Mouse (Mus musculus): ENCODE measurements at regions not wholly inside any gene's neighbourhood (a gene's known extent, or its start where the extent isn't known, plus 50 kb on each side); places are given as distances from the start of the nearest gene placed in this dataset.

DNA sequence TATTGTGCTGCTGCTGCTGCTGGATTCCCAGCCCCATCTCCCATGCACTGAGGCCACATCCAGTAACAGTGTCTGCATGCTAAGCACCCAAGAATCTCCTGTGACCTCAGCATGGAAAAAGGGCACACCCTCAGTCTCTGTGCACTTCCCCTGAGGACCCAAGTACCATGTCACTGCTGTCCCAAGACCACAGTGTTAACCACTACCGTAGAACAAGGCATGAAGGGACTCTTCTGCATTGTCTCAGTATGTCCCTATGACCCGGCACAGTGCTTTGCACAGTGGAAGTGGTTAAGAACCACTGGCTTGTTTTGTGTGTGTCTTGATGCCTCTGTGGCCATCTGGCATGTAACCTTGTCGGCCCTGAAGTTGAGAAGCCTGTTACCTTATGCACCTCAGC, 220.6 kb upstream of the Six2 start:
- Histone ChIP-seq H3K27ac (replicated peaks) (no peak overlapping the region), H3K4me3 (no peak overlapping the region), H3K4me2 (no peak overlapping the region), H3K9ac (no peak overlapping the region), H3K9me3 (no peaks in the 10 kb centered on the region), H3K4me1 (replicated peaks) (no peaks in the 10 kb centered on the region), H3K27me3 (no peaks in the 10 kb centered on the region), H3K36me3 (no peaks in the 10 kb centered on the region)
- no peak for ATAC-seq (ENCODE audit: low FRiP score, low read depth)
- WGBS: 87% methylated on average over 3 of the region's 3 CpGs

DNA sequence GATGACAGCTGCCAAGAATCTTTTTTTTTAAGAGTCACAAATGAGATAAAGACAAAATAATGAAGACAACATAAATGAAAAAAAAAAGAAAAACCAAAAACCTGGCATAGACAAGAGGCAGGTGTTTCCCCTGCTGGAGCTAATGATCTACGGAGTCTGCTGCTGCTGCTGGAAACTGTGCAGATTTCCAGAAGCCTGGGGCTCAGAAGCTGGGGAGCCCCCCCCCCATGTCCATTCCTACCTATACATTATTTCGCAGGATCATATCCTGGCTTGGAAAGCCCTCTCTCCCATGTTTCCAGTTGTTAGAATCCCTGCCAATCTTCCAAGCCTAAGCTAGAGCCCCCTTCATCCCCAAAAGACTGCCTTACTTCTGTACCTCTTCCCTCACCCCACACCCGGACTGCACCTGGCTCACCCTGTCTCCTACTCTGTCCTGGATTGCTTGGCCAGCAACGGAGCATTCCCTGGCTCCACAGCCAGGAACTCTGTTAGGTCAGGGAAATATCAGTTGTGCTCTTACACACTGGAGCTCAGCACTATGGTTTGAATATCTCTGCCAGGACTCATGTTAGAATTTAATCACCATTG, 218.6 kb upstream of the Six2 start:
- Histone ChIP-seq H3K4me1 (replicated peaks) (no peaks in the 10 kb centered on the region), H3K27me3 (no peaks in the 10 kb centered on the region), H3K9me3 (no peaks in the 10 kb centered on the region), H3K9ac (no peak overlapping the region), H3K4me3 (no peak overlapping the region), H3K36me3 (no peaks in the 10 kb centered on the region), H3K27ac (replicated peaks) (no peak overlapping the region), H3K4me2 (no peak overlapping the region)
- no peak for ATAC-seq (ENCODE audit: low FRiP score, low read depth)
- 71% methylated on average over 4 of the region's 4 CpGs for WGBS

DNA sequence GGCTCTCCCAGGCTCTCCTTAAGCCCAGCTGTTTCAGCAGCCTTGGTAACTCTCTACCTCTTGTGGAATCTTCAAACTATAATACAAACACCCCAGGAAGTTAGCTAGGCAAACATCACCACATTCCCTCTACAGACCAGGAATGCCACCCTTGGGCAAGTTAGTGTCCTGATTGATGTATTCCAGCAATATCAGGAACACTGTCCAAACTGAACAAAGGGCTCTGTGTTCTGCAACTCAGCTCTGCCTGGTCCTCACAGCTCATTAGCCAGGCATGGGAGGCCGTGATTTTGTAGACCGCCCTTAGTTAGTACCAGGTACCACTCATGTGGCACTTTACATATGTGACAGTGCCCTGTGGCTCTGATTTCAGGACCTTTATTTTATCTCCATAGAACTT, 214.5 kb upstream of the Six2 start:
- no peaks in the 10 kb centered on the region for H3K36me3 ChIP-seq
- H3K4me2 ChIP-seq: no peak overlapping the region
- no peak overlapping the region for H3K27ac ChIP-seq (replicated peaks)
- H3K4me1 ChIP-seq (replicated peaks): no peaks in the 10 kb centered on the region
- H3K9me3 ChIP-seq: no peaks in the 10 kb centered on the region
- no peaks in the 10 kb centered on the region for H3K27me3 ChIP-seq
- ATAC-seq (ENCODE audit: low FRiP score, low read depth): no peak
- 65% methylated on average over 2 of the region's 2 CpGs for WGBS
- H3K9ac ChIP-seq: no peak overlapping the region
- H3K4me3 ChIP-seq: no peak overlapping the region

DNA sequence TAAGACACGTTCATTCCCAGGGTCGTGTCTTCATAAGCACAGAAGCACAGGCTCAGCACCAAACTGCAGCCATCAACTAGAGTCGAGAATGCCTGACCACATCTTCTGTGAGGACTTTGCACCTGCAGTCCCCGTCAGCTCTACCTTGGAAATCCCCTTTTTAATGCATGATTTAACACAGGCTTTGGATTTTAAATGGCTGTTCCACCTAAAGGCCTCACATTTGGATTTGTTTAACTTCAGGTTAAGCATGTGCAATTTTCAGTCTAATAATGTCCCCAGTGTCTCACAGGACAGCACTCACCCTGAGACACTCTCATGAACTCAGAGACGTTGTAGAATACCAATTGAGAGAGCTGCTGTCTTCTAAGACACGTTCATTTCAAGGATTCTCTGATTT, 211.0 kb upstream of the Six2 start:
- WGBS: 78% methylated on average over 6 of the region's 6 CpGs
- Histone ChIP-seq H3K36me3 (no peaks in the 10 kb centered on the region), H3K4me3 (no peak overlapping the region)

DNA sequence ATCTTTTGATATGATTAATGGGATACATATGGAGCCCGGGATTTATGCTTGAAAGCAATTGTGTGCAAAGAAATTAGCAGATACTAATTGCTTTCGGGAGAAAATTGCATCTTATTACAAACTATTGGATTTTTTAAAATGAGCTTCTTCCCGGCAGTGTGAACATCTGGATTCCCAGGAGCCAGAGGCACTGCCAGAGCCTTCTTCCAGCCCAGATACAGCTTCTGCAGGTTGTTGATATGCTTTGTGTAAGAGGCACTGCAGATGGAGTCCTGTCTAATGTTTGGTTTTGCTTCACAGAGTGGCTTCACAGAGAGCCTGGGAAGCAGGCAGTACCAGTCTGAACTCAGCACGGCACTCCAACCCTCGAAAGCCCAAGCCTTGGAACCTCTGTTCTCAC, 207.9 kb upstream of the Six2 start:
- Histone ChIP-seq H3K4me2 (no peak overlapping the region), H3K36me3 (no peaks in the 10 kb centered on the region), H3K9me3 (no peaks in the 10 kb centered on the region), H3K27ac (replicated peaks) (peak overlapping the region; percentile 18; the same call in 1 of the 2 replicates), H3K9ac (no peak overlapping the region), H3K4me1 (replicated peaks) (no peaks in the 10 kb centered on the region), H3K27me3 (no peaks in the 10 kb centered on the region), H3K4me3 (no peak overlapping the region)
- ATAC-seq (ENCODE audit: low FRiP score, low read depth): 0 out of 2 replicates have a peak, but pooled peaks have one; percentile 19
- WGBS: 59% methylated on average over 5 of the region's 5 CpGs

More for the DNA sequence above, 211.0 kb upstream of the Six2 start:
- Histone ChIP-seq H3K27ac (replicated peaks) (no peak overlapping the region), H3K27me3 (no peaks in the 10 kb centered on the region), H3K9me3 (no peaks in the 10 kb centered on the region), H3K4me2 (no peak overlapping the region), H3K9ac (no peak overlapping the region), H3K4me1 (replicated peaks) (no peaks in the 10 kb centered on the region)
- no peak for ATAC-seq (ENCODE audit: low FRiP score, low read depth)

DNA sequence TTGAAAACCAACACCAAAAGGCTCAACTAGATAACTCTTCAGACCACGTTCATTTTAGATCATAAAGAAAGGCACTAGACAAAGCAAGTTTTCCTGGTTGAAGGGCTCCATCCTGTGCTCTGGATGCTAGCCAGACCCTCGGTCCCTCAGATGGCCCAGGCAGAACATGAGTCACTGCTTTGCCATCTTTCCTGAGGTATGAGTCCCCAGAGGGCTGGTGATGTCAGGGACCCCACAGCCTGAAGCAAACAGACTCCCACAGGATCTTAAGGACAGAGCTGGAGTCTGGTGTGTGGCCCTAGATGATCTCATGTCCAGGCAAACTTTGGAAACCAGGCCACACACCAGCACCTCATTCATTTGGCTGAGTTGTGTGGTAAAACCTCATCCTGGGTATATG, 203.2 kb upstream of the Six2 start:
- 68% methylated on average over 2 of the region's 2 CpGs for WGBS
- Histone ChIP-seq H3K36me3 (no peaks in the 10 kb centered on the region), H3K4me1 (replicated peaks) (no peaks in the 10 kb centered on the region), H3K27me3 (no peaks in the 10 kb centered on the region), H3K9ac (no peak overlapping the region), H3K27ac (replicated peaks) (no peak overlapping the region), H3K4me2 (no peak overlapping the region), H3K9me3 (no peaks in the 10 kb centered on the region), H3K4me3 (no peak overlapping the region)
- no peak for ATAC-seq (ENCODE audit: low FRiP score, low read depth)

DNA sequence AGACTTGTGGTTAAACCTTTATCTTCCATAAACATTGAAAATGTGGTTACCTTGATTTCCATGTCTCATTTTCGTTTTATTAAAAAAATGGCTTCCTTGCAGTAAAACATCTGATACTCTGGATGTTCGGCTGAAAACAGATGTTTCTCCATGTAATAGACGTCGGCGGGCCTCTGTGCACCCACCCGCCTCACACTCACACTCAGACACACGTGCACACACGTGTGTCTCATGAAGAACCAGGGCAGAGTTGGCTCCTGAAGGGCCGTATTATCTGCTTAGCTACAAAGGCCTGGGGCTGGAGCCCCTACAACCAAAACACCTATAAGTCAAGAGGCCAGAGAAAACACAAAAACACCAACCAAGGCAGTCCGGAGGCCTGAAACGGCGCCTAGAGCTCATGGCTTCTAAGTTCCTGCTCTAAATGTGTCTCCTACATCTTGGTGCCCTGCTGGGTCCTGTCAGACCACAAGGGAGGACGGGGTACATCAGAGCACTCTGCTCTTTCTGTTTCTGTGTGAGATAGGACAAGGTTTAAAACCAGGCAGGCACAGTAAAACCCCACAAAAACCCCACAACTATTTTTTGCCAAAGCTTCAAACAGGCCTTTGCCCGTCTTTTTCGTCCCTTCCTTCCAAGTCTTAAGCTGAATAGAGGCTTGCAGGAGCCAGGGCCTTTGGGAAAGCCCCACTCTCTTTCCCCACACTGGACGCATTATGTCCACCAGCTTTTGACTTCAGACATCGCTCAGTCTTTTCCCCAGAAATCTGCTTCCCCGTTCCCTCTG, 201.9 kb upstream of the Six2 start:
- Histone ChIP-seq H3K27ac (replicated peaks) (no peak overlapping the region), H3K4me3 (no peak overlapping the region), H3K9ac (no peak overlapping the region), H3K9me3 (no peaks in the 10 kb centered on the region), H3K4me1 (replicated peaks) (no peaks in the 10 kb centered on the region), H3K36me3 (no peaks in the 10 kb centered on the region), H3K4me2 (no peak overlapping the region), H3K27me3 (no peaks in the 10 kb centered on the region)
- ATAC-seq (ENCODE audit: low FRiP score, low read depth): no peak
- 92% methylated on average over 18 of the region's 18 CpGs for WGBS

DNA sequence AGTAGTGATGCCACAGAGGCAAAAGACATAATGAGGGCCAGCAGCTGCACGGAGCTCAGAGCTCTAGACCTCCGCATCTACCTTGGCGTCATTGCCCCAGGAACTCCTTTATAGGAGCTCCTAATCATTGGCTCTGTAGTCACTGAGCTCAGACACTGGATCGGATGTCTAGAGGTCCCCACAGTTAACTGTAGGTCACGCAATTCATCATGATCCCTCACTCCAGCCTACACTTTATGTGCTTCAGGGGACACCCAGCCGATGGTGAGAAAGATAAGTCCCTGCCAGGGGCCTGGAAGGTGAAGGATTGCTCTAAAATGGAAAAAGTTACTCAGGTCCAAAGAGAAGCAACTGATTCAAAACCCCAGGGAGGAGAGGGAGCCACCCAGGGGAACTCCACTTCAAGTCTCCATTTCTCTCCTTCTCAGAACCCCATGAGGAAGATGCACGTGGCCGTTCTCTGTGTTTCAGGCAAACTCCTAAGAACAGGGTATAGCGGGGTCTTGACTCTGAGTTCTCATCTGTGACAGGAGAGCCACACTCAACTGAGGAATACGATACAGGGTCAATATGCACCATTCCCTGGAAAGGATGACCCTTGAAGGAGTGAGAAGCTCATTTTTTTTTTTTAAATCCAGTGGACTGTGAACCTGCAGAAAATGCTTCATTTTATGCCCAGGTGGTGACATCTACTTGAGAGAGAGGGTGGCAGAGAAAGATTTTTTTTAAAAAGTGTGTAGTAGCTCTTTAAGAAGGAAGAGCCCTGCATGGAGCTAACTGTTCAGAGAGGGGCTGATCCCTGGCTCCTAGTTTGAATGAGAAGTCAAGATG, 200.7 kb upstream of the Six2 start:
- no peaks in the 10 kb centered on the region for H3K9me3 ChIP-seq
- WGBS: 90% methylated on average over 10 of the region's 10 CpGs
- H3K36me3 ChIP-seq: no peaks in the 10 kb centered on the region
- H3K9ac ChIP-seq: no peak overlapping the region
- H3K4me3 ChIP-seq: no peak overlapping the region
- no peak overlapping the region for H3K27ac ChIP-seq (replicated peaks)
- no peak overlapping the region for H3K4me2 ChIP-seq
- no peaks in the 10 kb centered on the region for H3K4me1 ChIP-seq (replicated peaks)
- no peak for ATAC-seq (ENCODE audit: low FRiP score, low read depth)
- H3K27me3 ChIP-seq: no peaks in the 10 kb centered on the region

DNA sequence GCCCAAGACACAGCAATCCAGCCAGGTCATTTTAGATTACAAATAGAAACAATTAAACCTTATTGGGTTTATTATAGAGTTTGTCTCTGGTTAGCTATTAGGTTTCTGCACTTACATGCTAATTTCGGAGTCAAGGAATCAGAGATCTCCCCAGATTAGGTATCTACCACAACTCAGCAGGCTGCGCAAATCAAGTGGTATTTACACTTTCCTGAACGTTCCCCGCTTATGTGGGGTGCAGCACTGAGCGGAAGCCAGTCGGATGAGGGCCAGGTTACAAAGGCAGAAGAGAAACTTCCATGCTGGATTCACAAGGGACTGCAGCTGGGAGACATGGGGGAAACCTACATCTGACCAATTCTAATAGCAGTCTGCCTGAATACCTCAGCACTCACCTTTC, 198.6 kb upstream of the Six2 start:
- ATAC-seq (ENCODE audit: low FRiP score, low read depth): no peak
- Histone ChIP-seq H3K27me3 (no peaks in the 10 kb centered on the region), H3K9me3 (no peaks in the 10 kb centered on the region), H3K36me3 (no peaks in the 10 kb centered on the region), H3K4me3 (no peak overlapping the region), H3K4me2 (no peak overlapping the region), H3K4me1 (replicated peaks) (no peaks in the 10 kb centered on the region), H3K9ac (no peak overlapping the region), H3K27ac (replicated peaks) (no peak overlapping the region)
- WGBS: 84% methylated on average over 6 of the region's 6 CpGs

DNA sequence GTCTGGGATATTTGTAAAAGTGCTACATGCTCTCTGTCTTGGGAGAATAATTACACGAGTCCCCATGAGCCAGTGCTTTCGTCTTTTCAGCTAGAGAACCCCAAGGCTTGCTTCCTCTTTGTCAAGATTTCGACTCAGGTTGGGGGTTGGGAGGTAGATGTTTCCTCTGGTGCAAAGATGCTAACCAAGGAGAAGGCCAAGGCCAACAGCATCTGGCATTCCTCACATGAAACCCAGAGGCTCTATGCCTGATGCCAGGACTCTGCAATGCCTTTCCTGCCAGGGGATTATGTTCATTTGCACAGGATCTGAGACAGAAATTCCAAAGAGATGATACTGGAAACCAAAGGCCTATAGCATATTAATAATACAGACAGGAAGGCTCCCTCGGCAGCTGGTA, 198.2 kb upstream of the Six2 start:
- 0 out of 2 replicates have a peak overlapping the region, but pooled peaks have one; percentile 36 for H3K27ac ChIP-seq (replicated peaks)
- no peaks in the 10 kb centered on the region for H3K9me3 ChIP-seq
- WGBS: 52% methylated on average over 4 of the region's 4 CpGs
- ATAC-seq (ENCODE audit: low FRiP score, low read depth): no peak
- H3K4me1 ChIP-seq (replicated peaks): no peaks in the 10 kb centered on the region
- no peaks in the 10 kb centered on the region for H3K27me3 ChIP-seq
- no peak overlapping the region for H3K9ac ChIP-seq
- H3K4me2 ChIP-seq: no peak overlapping the region
- no peak overlapping the region for H3K4me3 ChIP-seq
- no peaks in the 10 kb centered on the region for H3K36me3 ChIP-seq

DNA sequence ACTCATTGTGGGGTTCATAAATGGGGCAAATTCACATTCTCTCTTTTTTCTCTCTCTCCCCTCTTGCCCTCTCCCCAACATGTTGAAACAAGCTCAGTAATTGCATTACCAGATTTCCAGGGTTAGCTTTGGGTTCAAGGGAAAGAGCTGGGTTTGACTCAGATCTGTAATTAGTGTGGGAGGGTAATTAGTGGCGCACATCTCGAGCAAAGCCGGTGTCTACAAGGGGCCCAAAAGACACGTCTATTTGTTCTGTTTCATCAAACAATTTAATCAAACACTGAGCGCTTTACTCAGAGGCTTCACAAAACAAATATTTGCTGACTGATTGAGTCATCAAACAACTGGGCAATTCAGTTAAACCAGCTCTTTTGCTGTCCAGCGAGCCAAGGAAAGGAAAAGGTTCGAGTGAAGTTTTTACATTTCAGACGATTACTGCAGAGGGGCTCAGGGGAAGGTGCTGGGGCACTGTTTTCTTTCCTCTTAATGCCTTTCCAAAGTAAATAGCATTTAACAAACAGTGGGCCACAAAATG, 193.6 kb upstream of the Six2 start:
- H3K27me3 ChIP-seq: no peaks in the 10 kb centered on the region
- no peaks in the 10 kb centered on the region for H3K9me3 ChIP-seq
- no peak overlapping the region for H3K4me3 ChIP-seq
- WGBS: 50% methylated on average over 8 of the region's 8 CpGs
- H3K4me2 ChIP-seq: no peak overlapping the region
- no peak overlapping the region for H3K9ac ChIP-seq
- H3K27ac ChIP-seq (replicated peaks): no peak overlapping the region
- H3K4me1 ChIP-seq (replicated peaks): peaks cover 6% of the 10 kb centered on the region; the same call in 1 of the 2 replicates
- ATAC-seq (ENCODE audit: low FRiP score, low read depth): no peak
- no peaks in the 10 kb centered on the region for H3K36me3 ChIP-seq

DNA sequence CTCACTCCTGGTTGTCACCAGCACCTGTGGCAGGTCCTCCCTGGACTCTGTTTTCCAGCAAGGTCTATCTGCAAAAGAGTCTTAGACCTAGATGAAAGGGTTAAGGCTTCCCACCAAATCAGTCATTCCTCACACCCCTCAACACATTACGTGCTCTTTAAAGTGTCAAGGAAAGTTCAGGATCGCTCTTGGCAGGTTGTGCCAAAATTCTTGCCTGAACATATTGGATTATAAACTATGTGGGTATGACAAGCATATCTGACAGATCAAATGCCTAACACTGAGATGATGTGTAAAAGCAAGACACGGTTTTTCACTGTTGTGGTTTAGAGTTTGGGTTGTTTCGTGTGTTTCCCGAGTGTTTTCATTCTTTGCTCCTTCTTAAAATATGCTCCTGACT, 193.0 kb upstream of the Six2 start:
- WGBS: 81% methylated on average over 5 of the region's 5 CpGs
- H3K4me3 ChIP-seq: no peak overlapping the region
- ATAC-seq (ENCODE audit: low FRiP score, low read depth): no peak
- no peaks in the 10 kb centered on the region for H3K27me3 ChIP-seq
- no peak overlapping the region for H3K27ac ChIP-seq (replicated peaks)
- H3K9me3 ChIP-seq: no peaks in the 10 kb centered on the region
- no peaks in the 10 kb centered on the region for H3K36me3 ChIP-seq
- H3K9ac ChIP-seq: no peak overlapping the region
- peaks cover 7% of the 10 kb centered on the region; the same call in 1 of the 2 replicates for H3K4me1 ChIP-seq (replicated peaks)
- no peak overlapping the region for H3K4me2 ChIP-seq
